Mouse (Mus musculus) lung, embryonic 14.5 days (tissue): ENCODE measurements at regions not wholly inside any gene's neighbourhood (a gene's known extent, or its start where the extent isn't known, plus 50 kb on each side); places are given as distances from the start of the nearest gene placed in this dataset.

Experiments
- ATAC-seq: fragments of 200-750 bp; cut with Nextera tagmentation; 2 replicates; pipeline ENCODE4 v1.8.0; 2017; ENCODE audit warnings: mild to moderate bottlenecking, moderate TSS enrichment, moderate library complexity; ENCODE audit not compliant: insufficient read depth
- DNase-seq: peaks from one replicate; pipeline ENCODE4 v3.0.0-alpha.2; 2015
- H3K27ac ChIP-seq: fragments of 300-500 bp; sonication (generic); 2 replicates; pipeline ENCODE4 v1.5.1; 2014; ENCODE audit warnings: low read depth, mild to moderate bottlenecking, moderate library complexity
- H3K27me3 ChIP-seq: fragments of 300-500 bp; sonication (generic); 2 replicates; pipeline ENCODE4 v1.6.1; 2014; ENCODE audit warnings: low read length, control low read depth; ENCODE audit not compliant: insufficient read depth
- H3K36me3 ChIP-seq: fragments of 300-500 bp; sonication (generic); 2 replicates; pipeline ENCODE4 v1.6.1; 2014; ENCODE audit warnings: control low read depth; ENCODE audit not compliant: insufficient read depth
- H3K4me1 ChIP-seq: fragments of 300-500 bp; sonication (generic); 2 replicates; pipeline ENCODE4 v1.6.1; 2014; ENCODE audit warnings: antibody characterized with exemption, control low read depth; ENCODE audit not compliant: insufficient read depth
- H3K4me2 ChIP-seq: fragments of 300-500 bp; sonication (generic); 2 replicates; pipeline ENCODE4 v1.6.1; 2014; ENCODE audit warnings: mild to moderate bottlenecking
- H3K4me3 ChIP-seq: fragments of 300-500 bp; sonication (generic); 2 replicates; pipeline ENCODE4 v1.5.1; 2014; ENCODE audit warnings: low read depth, low read length
- H3K9ac ChIP-seq: fragments of 300-500 bp; sonication (generic); 2 replicates; pipeline ENCODE4 v1.6.1; 2014
- H3K9me3 ChIP-seq: fragments of 300-500 bp; sonication (generic); 2 replicates; pipeline ENCODE4 v1.6.1; 2016; ENCODE audit warnings: low read depth, low read length, control low read depth
- CTCF ChIP-seq: IDR thresholded peaks from 2 replicates; pipeline ENCODE4 v1.5.1; 2016; ENCODE audit warnings: antibody characterized with exemption, low read depth
- WGBS: fragments of 180-500 bp; shearing (Covaris S2); extraction: QIAGEN DNeasy Blood & Tissue Kit; methylation state at CpG from one replicate; pipeline ENCODE4 v1.1.7; 2014; 5-methylcytosine and 5-hydroxymethylcytosine counted together

- DNase-seq (peak; percentile 55), ATAC-seq (no peak)
- H3K27ac ChIP-seq: no peak overlapping the region
- no peak overlapping the region for H3K4me2 ChIP-seq
- H3K9me3 ChIP-seq: no peaks in the 10 kb centered on the region
- H3K27me3 ChIP-seq: no peaks in the 10 kb centered on the region
- no peaks in the 10 kb centered on the region for H3K36me3 ChIP-seq
- WGBS: 18% methylated on average over 4 of the region's 4 CpGs
- no peak overlapping the region for H3K9ac ChIP-seq
- H3K4me1 ChIP-seq: no peaks in the 10 kb centered on the region
- no peak for TF ChIP-seq CTCF
- no peak overlapping the region for H3K4me3 ChIP-seq
Measured at GRCm38 (mm10) chr8:56202342-56202741, 92.0 kb upstream of the Hpgd start.

GRCm38 (mm10) chr8:56211922-56212635 is 82.3 kb upstream of the Hpgd start:
- no peak for DNase-seq
- H3K27me3 ChIP-seq: no peaks in the 10 kb centered on the region
- H3K27ac ChIP-seq: no peak overlapping the region
- no peak overlapping the region for H3K9ac ChIP-seq
- 78% methylated on average over 3 of the region's 3 CpGs for WGBS
- H3K36me3 ChIP-seq: no peaks in the 10 kb centered on the region
- H3K9me3 ChIP-seq: no peaks in the 10 kb centered on the region
- no peak for TF ChIP-seq CTCF
- ATAC-seq: no peak
- H3K4me3 ChIP-seq: no peak overlapping the region
- H3K4me1 ChIP-seq: no peaks in the 10 kb centered on the region
- no peak overlapping the region for H3K4me2 ChIP-seq

- no peak for ATAC-seq
- H3K36me3 ChIP-seq: no peaks in the 10 kb centered on the region
- TF ChIP-seq CTCF: no peak
Measured at GRCm38 (mm10) chr8:56218837-56219236, 75.5 kb upstream of the Hpgd start.

GRCm38 (mm10) chr8:56219391-56219790 is 75.0 kb upstream of the Hpgd start:
- no peaks in the 10 kb centered on the region for H3K27me3 ChIP-seq
- no peak overlapping the region for H3K9ac ChIP-seq
- no peaks in the 10 kb centered on the region for H3K36me3 ChIP-seq
- DNase-seq (no peak), ATAC-seq (no peak)
- H3K27ac ChIP-seq: no peak overlapping the region
- 89% methylated on average over 1 of the region's 1 CpGs for WGBS
- H3K9me3 ChIP-seq: no peaks in the 10 kb centered on the region
- no peak overlapping the region for H3K4me2 ChIP-seq
- TF ChIP-seq CTCF: no peak
- H3K4me3 ChIP-seq: no peak overlapping the region
- no peaks in the 10 kb centered on the region for H3K4me1 ChIP-seq

More at GRCm38 (mm10) chr8:56218837-56219236, 75.5 kb upstream of the Hpgd start:
- Histone ChIP-seq H3K9ac (no peak overlapping the region), H3K4me2 (no peak overlapping the region), H3K27ac (no peak overlapping the region), H3K4me1 (no peaks in the 10 kb centered on the region), H3K9me3 (no peaks in the 10 kb centered on the region), H3K4me3 (no peak overlapping the region), H3K27me3 (no peaks in the 10 kb centered on the region)
- no peak for DNase-seq

GRCm38 (mm10) chr8:56223010-56223409 is 71.4 kb upstream of the Hpgd start:
- H3K4me3 ChIP-seq: no peak overlapping the region
- no peaks in the 10 kb centered on the region for H3K27me3 ChIP-seq
- WGBS: 72% methylated on average over 3 of the region's 3 CpGs
- H3K9ac ChIP-seq: no peak overlapping the region
- no peaks in the 10 kb centered on the region for H3K4me1 ChIP-seq
- H3K27ac ChIP-seq: no peak overlapping the region
- no peak for ATAC-seq
- no peak for DNase-seq
- no peak overlapping the region for H3K4me2 ChIP-seq
- no peaks in the 10 kb centered on the region for H3K36me3 ChIP-seq
- no peak for TF ChIP-seq CTCF
- H3K9me3 ChIP-seq: no peaks in the 10 kb centered on the region

- no peak for ATAC-seq
- Histone ChIP-seq H3K9ac (no peak overlapping the region), H3K36me3 (no peaks in the 10 kb centered on the region), H3K9me3 (no peaks in the 10 kb centered on the region), H3K4me1 (no peaks in the 10 kb centered on the region), H3K4me2 (no peak overlapping the region), H3K4me3 (no peak overlapping the region), H3K27ac (no peak overlapping the region), H3K27me3 (no peaks in the 10 kb centered on the region)
- no peak for DNase-seq
- 83% methylated on average over 8 of the region's 8 CpGs for WGBS
- no peak for TF ChIP-seq CTCF
Measured at GRCm38 (mm10) chr8:56230645-56231330, 63.6 kb upstream of the Hpgd start.

- H3K36me3 ChIP-seq: no peaks in the 10 kb centered on the region
- H3K4me3 ChIP-seq: no peak overlapping the region
- DNase-seq (no peak), ATAC-seq (no peak; the same call in 1 of the 2 replicates)
- no peak overlapping the region for H3K9ac ChIP-seq
- no peaks in the 10 kb centered on the region for H3K27me3 ChIP-seq
- no peaks in the 10 kb centered on the region for H3K9me3 ChIP-seq
- H3K4me1 ChIP-seq: no peaks in the 10 kb centered on the region
- 0 out of 2 replicates have a peak overlapping the region, but pooled peaks have one; percentile 36 for H3K27ac ChIP-seq
- TF ChIP-seq CTCF: no peak
- 86% methylated on average over 3 of the region's 3 CpGs for WGBS
- H3K4me2 ChIP-seq: no peak overlapping the region
Measured at GRCm38 (mm10) chr8:56231930-56232329, 62.5 kb upstream of the Hpgd start.
